Mouse (Mus musculus): ENCODE data around the gene Numb. TPM values are rescaled to one million over a fixed set of nuclear protein-coding genes. Genes with fewer than 3 reads are reported as not detected.

The Numb gene
- total RNA-seq, 2 experiments from 2014 or later, result 16.4 to 16.7 TPM

DNA sequence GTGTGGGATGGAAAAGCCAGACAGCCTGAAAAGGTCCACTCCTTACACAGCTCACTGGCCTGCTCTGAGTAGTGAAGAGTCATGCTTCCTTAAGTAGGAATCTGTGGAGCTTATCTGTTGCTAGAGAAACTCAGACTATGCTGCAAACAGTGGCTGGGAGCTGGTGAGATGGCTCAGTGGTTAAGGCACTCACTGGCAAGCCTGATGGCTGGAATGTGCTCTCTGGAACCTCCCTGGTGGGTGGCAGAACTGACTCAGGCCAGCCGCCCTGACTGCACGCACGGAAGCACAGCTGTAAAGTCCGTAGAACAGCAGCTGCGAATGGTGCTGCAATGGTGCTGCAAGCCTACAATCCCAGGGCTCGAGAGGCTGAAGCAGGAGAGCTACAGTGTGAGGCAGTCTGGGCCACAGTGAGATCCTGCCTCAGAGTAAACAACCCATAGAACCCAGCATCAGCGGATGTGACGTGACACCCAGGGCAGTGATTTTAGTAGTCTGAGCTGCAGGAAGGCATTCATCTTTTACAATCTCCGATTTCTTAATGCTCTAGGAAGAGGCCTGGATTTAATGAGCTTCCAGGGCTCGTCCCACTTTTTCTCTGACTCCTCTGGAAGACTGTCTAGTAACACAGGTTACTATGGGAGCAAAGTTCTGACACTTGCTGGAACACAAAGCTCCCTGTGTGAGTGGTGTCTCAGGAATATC is 128.9 kb downstream of the Numb start:
- intact Hi-C loops (cut with DNase I; ENCODE audit: low total_unique reads), result no loop called here
- no peak for DNase-seq

DNA sequence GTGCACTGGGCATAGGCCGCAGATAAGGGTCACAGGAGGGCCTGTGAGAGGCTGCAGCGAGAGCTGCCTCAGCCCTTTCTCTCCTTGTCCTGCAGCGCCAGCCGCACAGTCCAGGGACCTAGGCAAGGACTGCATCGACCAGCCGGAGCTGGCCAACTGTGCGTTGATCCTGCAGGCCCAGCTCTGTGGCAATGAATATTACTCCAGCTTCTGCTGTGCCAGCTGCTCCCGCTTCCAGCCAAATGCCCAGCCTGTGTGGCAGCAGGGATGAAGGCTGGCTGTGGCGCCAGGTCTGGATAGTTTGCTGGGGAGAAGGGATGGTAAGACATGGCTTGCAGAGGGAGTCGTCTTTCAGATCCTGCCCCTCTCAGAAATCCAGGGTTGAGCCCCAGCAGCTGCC is 130.0 kb downstream of the Numb start:
- peak; percentile 63 for DNase-seq
- intact Hi-C loops (cut with DNase I; ENCODE audit: low total_unique reads), result no loop called here

DNA sequence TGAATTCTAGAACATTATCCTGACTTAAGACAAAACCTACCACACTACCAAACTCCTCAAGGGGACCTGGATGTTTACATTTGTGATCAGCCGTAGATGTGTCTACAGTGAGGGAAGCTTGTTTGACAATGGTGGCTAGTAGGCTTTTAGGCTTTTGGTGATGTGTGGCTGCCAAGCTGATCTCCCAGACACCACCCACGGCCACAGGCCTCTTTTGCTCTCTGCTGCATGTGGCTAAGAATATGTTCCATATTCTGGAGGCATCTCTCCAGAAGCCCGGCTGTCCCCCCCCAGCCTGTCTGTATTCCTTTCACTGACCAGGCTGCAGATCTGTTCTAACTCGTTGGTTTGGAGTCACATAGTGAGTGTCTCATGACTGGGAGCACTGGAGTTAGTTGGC is 131.0 kb downstream of the Numb start:
- intact Hi-C loops (cut with DNase I; ENCODE audit: low total_unique reads), result no loop called here
- no peak for DNase-seq

DNA sequence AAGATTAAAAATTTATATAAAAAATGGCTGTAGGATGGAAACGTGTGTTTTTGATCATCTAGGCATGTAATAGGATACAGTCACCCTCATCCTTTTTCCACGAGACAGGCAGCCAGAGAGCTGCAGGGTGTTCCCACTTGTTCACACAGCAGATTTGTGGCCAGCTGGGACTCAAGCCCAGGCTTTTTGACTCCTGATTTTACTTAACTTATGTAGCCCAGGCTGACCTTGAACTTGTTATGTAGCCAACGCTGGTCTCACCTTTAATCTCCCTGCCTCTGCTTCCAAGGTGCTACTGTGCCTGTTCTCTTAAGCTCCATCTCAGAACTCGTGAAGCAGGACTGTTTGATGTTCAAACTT is 132.0 kb downstream of the Numb start:
- no peak for DNase-seq

DNA sequence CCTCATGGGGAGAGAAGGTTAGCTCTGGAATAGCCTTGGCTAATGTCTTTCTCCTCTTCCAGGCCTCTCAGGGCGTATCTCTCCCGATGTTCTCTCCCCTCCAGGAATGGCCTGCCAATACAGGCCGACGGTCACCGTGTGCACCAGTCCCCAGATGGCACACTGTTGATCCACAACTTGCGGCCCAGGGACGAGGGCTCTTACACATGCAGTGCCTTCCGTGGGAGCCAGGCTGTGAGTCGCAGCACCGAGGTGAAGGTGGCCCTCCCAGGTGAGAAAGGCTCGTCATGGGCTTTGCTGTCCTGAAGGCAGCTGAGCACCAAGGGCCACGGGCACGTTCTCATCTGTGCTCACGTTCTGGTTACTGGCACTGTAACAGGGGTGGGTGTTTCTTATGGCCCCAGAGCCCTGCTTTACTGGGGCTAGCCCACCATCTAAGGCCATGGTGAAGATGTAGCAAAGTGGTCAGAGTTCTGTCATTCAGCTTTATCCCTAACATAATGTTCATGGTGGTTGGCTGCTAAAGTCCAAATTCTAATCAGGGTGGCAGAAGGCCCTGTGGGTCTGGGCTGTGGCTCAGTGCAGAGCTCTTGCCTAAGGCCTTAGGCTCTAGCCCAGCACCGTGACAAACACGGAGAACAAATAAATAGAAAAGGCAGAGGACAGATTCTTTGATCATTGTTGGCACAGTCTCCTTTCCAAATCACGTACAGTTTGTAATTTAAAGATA is 132.5 kb downstream of the Numb start:
- DNase-seq, result no peak
- intact Hi-C loops (cut with DNase I; ENCODE audit: low total_unique reads), result no loop called here

More for the DNA sequence above, 132.0 kb downstream of the Numb start:
- intact Hi-C loops (cut with DNase I; ENCODE audit: low total_unique reads), result no loop called here

DNA sequence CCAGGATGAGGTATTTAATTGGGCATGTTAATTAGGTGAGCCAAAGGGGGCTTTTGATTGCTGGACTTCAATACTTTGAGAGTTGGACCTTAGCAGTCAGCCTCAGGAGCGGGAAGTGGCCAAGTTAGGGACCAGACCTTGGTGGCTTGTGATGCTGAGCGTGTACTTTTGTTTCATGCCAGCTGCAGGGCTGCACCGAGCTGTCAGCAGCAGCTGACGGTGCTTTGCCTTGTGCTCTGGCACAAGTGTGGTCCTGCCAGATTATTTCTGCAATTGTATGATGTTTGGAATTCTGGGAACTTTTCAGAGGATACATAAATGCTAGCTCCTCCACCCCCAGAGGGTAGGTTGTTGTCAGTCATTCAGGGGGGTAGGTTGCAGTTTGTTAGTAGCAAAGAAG is 136.4 kb downstream of the Numb start:
- intact Hi-C loops (cut with DNase I; ENCODE audit: low total_unique reads), result no loop called here
- DNase-seq, result no peak

DNA sequence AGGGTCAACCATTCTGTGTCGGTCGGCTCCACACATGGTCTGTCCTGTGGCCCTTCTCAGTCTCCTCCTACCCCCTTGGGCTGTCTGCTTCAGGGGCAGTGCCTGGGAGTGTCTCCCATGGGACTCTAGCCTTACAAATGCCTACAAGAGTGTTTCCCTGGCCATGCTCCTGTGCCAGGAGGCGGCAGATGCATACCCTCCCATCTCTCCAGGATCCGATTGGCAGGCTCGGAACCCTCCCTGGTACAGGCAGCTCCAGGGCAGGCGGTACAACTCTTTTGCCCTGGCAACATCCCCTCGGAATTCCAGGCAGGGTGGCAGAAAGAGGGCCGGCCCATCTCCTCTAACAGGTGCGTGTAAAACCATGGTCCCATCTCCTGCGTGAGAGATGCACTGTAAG is 139.1 kb downstream of the Numb start:
- no peak for DNase-seq
- intact Hi-C loops (cut with DNase I; ENCODE audit: low total_unique reads), result no loop called here

DNA sequence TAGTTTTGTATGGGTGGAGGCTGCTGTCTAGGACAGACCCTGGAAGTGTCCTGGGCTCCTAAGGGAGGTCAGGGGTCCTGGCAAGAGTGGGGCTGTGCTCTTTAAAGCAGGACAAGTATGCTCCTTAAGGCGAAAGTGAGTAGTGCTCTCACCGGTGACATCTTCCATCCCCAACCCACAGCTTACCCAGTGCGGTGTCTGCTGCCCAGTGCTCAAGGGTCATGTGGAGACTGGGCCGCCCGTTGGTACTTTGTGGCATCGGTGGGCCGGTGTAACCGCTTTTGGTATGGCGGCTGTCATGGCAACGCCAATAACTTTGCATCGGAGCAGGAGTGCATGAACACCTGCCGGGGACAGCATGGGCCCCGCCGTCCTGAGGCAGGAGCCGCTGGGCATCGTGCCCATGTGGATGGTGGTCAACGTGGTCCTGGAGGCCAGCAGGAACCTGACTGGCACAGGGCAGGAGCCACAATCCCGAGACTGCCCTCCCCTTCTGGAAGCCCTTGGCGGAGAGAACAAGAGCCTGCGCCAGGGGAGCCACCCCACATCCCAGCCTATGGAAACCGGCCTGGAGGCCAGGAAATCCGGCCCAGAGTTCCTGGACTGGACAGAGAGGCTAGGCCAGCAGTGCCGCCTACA is 140.0 kb downstream of the Numb start:
- no peak for DNase-seq
- intact Hi-C loops (cut with DNase I; ENCODE audit: low total_unique reads), result no loop called here

DNA sequence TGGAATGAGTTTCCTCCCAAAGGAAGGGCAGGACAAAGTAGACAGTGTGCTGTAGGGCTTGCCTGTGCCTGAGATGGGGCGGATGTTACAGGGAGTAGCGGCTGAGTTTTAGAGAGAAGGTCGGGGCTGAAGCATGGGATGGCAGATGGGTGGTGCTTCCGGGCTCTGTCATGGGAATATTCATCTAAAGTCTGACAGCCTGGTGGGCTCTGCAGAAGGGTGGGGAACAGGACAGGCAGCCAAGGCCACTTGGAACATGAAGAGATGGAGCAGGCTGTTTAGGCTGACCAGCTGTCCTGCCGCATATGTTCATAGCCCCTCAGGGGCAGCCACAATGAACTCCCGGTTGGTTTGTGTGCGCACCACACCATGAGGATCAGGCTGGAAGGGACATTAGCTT is 140.5 kb downstream of the Numb start:
- intact Hi-C loops (cut with DNase I; ENCODE audit: low total_unique reads), result no loop called here
- no peak for DNase-seq

DNA sequence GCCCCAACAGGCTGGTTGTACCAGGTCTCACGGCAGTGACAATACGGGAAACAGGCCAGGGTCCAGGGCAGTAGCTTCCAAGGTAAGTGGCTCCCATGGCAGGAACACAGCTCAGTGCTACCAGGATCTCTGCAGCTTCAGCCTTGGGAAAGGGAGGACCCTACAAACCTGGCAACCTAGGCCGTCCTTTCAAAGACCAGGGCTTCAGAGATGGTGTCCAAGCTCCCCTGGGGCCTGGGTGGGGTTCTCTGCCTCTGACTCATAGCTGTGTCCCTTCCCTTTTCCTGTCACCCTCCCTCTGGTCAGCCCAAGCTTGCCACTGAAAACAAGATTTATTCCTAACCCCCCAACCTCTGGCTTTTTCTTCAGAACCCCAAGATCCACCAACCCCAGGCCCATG is 141.6 kb downstream of the Numb start:
- no peak for DNase-seq
- intact Hi-C loops (cut with DNase I; ENCODE audit: low total_unique reads), result no loop called here

DNA sequence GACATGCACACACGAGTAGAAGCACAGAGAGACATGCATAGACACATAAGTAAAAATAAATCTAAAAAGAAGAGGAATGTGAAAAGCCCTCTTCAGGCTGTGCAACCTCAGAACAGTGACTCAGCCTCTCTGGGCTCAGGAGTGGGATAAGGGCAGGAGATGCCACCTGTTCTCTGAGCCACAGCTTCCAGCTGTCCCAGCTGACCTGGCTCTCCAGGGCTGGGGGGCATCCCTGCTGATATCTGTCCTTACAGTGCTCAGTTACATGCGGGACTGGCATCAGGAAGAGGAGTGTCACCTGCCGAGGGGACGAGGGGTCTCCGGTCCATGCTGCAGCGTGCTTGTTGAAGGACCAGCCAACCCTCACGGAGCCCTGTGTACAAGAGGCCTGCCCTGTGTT is 145.0 kb downstream of the Numb start:
- intact Hi-C loops (cut with DNase I; ENCODE audit: low total_unique reads), result loop anchor here (5.0 kb wide), 1 partner anchor 64 kb away; no protein-coding TSS in a partner anchor

DNA sequence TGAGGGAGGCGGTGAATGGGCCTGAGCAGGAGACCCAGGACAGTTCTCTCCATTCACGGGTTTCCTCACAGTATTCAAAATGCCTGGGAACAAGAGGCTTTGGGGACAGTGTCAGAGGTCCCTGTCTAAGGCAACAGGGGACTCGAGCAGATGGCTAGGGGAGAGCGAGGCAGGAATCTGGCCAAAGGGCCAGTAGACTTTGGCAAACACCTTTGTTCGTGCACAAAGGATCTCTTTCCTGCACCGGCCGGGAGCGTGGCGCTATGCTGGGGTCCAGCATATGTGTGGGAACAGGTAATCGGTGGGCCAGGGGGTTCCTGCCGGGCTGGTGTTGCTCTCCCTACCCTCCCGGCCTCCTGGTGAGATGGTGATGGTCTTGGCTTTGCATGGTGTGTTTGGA is 146.1 kb downstream of the Numb start:
- no peak for DNase-seq
- intact Hi-C loops (cut with DNase I; ENCODE audit: low total_unique reads), result loop anchor here (5.0 kb wide), 1 partner anchor 63 kb away; no protein-coding TSS in a partner anchor

More for the DNA sequence above, 145.0 kb downstream of the Numb start:
- no peak for DNase-seq

DNA sequence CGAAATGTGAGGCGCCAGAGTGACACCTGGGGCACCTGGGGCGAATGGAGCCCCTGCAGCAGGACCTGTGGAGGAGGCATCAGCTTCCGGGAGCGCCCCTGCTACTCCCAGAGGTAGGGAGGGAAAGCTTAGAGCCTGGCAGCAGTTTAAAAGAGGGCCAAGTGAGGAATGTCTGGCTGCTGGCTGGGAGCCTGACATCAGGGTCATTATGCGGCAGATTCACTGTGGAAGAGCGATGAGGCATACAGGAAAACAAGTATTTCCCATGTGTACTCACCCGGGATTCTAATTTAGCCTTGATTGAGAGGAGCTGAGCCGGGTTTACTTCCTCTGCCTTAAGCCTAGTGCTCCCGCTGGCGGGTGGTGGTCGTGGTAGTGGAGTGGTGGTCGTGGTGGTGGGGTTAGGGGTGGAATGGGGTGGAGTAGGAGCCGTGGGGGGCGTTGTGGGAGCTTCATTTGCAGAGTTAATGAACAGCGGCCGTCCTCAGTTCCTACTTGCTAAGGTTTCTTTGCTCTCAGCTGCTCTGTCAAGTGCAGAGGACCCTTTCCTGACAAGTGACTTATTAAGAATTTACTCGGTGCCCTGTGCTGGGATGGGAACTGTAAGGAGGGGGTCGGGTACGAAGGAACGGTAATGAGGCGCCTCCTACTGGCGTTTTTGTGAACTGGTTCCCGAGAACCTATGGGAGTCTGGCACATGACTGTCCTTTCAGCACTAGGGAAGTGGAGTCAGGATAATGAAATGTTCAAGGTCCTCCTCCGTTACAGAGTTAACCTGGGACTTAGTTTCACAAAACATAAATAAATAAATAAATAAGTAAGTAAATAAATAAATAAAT is 151.1 kb downstream of the Numb start:
- DNase-seq, result peak; percentile 66
- intact Hi-C loops (cut with DNase I; ENCODE audit: low total_unique reads), result no loop called here

DNA sequence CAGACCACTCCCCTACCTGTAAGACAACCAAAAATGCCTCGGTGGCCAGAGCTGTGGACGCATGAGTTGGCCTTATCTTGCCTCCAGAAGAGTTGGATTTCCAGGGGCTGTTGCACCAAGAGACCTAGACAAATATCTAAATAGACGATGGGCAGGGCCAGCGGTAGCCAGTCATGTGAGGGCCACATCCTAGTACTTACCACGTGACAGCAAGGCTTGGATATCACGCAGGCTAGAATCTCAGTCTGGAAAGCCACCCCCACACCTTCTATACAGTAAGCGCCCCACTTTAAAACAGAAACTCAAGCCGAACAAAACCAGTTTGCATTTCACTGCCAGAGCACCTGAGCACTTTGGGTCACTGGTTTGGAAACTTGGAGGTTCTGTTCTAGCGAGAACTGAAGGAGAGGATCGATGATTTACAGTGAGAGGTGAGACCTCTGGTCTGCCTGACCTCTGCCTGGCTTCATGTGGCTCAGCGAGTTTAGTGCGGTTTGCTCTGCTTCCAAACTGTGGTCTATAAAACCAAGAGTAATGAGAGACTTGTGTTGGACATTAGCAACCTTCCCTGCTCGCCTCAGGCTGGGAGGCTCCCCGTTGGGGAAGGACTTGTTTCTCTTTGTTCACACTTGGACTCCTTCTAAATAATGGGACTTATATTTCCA is 153.4 kb downstream of the Numb start:
- DNase-seq, result no peak
- intact Hi-C loops (cut with DNase I; ENCODE audit: low total_unique reads), result no loop called here

DNA sequence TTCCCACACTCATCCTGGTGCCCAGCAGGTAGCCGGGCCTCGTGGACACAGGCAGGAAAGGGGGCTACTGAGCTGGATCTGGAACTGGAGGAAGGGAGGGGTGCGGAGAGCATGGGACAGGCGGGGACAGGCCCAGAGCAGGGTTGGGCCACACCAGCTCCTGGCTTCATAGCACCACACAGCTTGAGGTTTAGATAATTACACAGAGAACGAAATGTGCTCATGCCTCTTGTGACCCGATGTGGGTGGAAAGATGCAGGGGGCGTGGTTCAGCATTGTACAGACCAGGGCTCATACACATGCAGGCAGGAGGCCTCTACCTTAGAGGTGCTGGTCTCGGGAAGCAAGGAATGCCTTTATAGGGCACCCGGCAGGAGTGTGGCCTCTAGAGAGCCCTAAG is 153.9 kb downstream of the Numb start:
- intact Hi-C loops (cut with DNase I; ENCODE audit: low total_unique reads), result no loop called here
- DNase-seq, result no peak

DNA sequence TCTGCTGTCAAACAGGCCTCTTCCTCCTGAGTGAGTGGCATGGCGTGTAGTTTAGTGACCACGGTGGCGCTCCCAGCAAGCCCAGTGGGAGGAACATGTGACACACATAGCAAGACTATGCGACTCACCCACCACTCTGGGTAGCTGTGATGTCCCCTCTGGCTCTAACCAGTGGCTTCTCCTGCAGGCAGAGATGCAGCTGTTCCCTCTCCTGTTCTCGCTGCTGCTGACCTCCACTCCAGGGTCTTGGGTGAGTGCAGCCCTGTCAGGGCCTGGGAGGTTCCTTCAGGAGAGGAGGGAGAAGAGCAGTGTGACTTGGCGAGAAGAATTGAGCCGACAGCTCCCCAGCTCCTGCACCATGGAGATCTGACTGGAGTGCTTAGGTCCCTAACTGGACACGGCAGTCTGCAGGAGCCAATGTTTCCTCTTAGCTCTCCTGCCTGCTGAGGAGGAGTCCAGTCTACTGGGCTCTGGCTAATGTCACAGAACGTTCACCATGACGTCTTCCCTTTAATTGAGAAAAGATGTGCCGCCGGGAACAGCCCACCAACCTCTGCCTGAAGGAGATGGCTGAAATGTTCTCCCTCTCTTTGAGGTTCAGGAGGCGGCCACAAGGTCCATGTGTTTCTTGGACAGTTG is 155.7 kb downstream of the Numb start:
- no peak for DNase-seq
- intact Hi-C loops (cut with DNase I; ENCODE audit: low total_unique reads), result no loop called here

DNA sequence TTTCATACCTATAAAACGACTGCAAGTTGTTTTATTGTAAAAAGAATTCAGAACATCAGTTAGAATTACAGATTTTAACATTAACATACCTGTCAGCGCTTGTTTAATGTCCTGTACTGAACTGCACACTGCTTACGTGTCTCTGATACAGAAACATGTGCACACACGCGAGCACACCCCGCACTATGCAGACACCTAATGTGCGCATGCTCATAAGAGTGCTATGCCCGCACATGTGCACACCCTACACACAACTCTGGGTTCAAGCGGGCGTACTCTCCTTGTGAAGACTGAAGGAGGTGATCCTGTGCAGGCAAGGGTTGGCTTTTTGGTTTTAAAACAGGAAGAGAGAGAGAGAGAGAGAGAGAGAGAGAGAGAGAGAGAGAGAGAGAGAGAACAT is 157.2 kb downstream of the Numb start:
- intact Hi-C loops (cut with DNase I; ENCODE audit: low total_unique reads), result no loop called here

DNA sequence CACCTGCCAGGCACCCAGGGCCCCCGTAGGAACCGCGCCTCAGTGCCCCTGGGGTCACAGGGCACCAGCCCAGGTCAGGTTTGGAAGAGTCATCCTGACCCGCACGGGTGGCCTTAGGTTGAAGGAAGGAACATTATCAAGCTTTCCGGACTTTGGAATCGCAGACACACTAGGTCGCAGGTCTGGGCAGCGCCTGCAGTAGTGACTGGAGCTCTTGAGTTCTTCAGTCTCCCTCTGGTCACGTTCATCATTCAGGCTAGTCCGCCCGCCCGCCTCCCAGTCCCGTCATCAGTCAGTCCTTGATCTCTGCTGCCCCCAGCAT is 157.7 kb downstream of the Numb start:
- intact Hi-C loops (cut with DNase I; ENCODE audit: low total_unique reads), result no loop called here
- peak; percentile 39 for DNase-seq

More for the DNA sequence above, 157.2 kb downstream of the Numb start:
- no peak for DNase-seq

All from gastrocnemius, postnatal 14 days (tissue).